In genomic region chr15:93298197-93298596, GRCm38 (mm10) we compare ENCODE assay signal across 27 mouse cellular contexts. TPM values are rescaled to one million over a fixed set of nuclear protein-coding genes. Genes with fewer than 3 reads are reported as not detected.
A peak's percentile ranks its signal among the peaks of the same experiment; 100 is the strongest.
DNase-seq lines count a peak whose midpoint lies in the region; ATAC-seq and TF ChIP-seq lines count a peak whose summit lies in the region.
"Had no signal": no experiment of that assay in that cellular context is flagged by ENCODE, and none has a peak within 500 bp of the region (broad histone marks: within the 10 kb centered on the region; RNA-seq: fewer than 3 reads in every experiment).

No protein-coding gene starts in this region.

- H3K27me3 ChIP-seq in megakaryocyte, embryonic 14.5 days (replicated peaks) = no peaks in the 10 kb centered on the region
- H3K27me3 ChIP-seq: embryonic facial prominence, embryonic 12.5 days; forebrain, embryonic 13.5 days; hindbrain, embryonic 13.5 days; liver, embryonic 12.5 days; lung, embryonic 15.5 days; midbrain, embryonic 15.5 days; neural tube, embryonic 15.5 days; stomach, embryonic 15.5 days had no signal

- ATAC-seq in common myeloid progenitor, adult 5-6 weeks (replicated peaks; ENCODE audit: low read depth, poor library complexity, severe bottlenecking) = peak; percentile 58
- ATAC-seq: forebrain, embryonic 13.5 days; intestine, embryonic 16.5 days; liver, embryonic 12.5 days; midbrain, embryonic 15.5 days had no signal

- peak overlapping the region; percentile 86 for H3K4me3 ChIP-seq in megakaryocyte, embryonic 14.5 days (replicated peaks)
- H3K4me3 ChIP-seq in left cerebral cortex, adult 2 months = no peak overlapping the region
- H3K4me3 ChIP-seq: embryonic facial prominence, embryonic 12.5 days; erythroblast, embryonic 14.5 days; forebrain, embryonic 13.5 days; hindbrain, embryonic 13.5 days; limb, embryonic 10.5 days; liver, embryonic 12.5 days; lung, embryonic 15.5 days; midbrain, embryonic 15.5 days; myocyte; neural tube, embryonic 15.5 days; stomach, embryonic 15.5 days had no signal

- peaks cover 94% of the 10 kb centered on the region for H3K4me1 ChIP-seq in megakaryocyte, embryonic 14.5 days
- H3K4me1 ChIP-seq: midbrain, embryonic 15.5 days had no signal

- H3K9me3 ChIP-seq in megakaryocyte, embryonic 14.5 days = no peaks in the 10 kb centered on the region
- H3K9me3 ChIP-seq: embryonic facial prominence, embryonic 12.5 days; forebrain, embryonic 13.5 days; hindbrain, embryonic 13.5 days; limb, embryonic 10.5 days; liver, embryonic 12.5 days; lung, embryonic 15.5 days; midbrain, embryonic 15.5 days; neural tube, embryonic 15.5 days; stomach, embryonic 15.5 days had no signal

- H3K36me3 ChIP-seq in megakaryocyte, embryonic 14.5 days (replicated peaks; ENCODE audit: low read length) = peaks cover 27% of the 10 kb centered on the region
- H3K36me3 ChIP-seq: hindbrain, embryonic 13.5 days; lung, embryonic 15.5 days; midbrain, embryonic 15.5 days; neural tube, embryonic 15.5 days; stomach, embryonic 15.5 days had no signal

- TF ChIP-seq CTCF in left cerebral cortex, adult 2 months (IDR thresholded peaks at IDR 0.05) = no peak

- DNase-seq in 416B (ENCODE audit: low read depth) = peak; percentile 84
- peak; percentile 47 for DNase-seq in CD4-positive, CD25-positive, alpha-beta regulatory T cell, adult 2 months (ENCODE audit: low read depth, low spot score)
- DNase-seq in gastrocnemius, postnatal 36 days = no peak
- no peak for DNase-seq in left cerebral cortex, adult 2 months (ENCODE audit: extremely low spot score in 1 of 2, low spot score in 2 of 2)
- DNase-seq in left cerebral cortex, postnatal 25 days (ENCODE audit: low spot score in 2 of 2) = no peak
- DNase-seq: adrenal gland, adult 2 months; cerebellum, adult 9-10 months; gastrocnemius, postnatal 14 days; layer of hippocampus, postnatal 36 days; lung, postnatal 4 days; right cerebral cortex, postnatal 25 days; thymus, adult 18-20 months had no signal

- H3K27ac ChIP-seq in left cerebral cortex, adult 2 months = no peak overlapping the region
- H3K27ac ChIP-seq: embryonic facial prominence, embryonic 12.5 days; forebrain, embryonic 13.5 days; hindbrain, embryonic 13.5 days; kidney, postnatal 0 days; limb, embryonic 10.5 days; liver, embryonic 12.5 days; lung, embryonic 15.5 days; midbrain, embryonic 15.5 days; neural tube, embryonic 15.5 days; stomach, embryonic 15.5 days had no signal

- intact Hi-C loops in gastrocnemius, postnatal 36 days (cut with DNase I) = no loop called here
- intact Hi-C loops in left cerebral cortex, adult 2 months (cut with DNase I) = no loop called here
- intact Hi-C loops in left cerebral cortex, postnatal 25 days (cut with DNase I) = no loop called here

RNA-seq across cellular contexts. Expression of gene Gxylt1, which starts 23.2 kb away (rescaled TPM):
- total RNA-seq in common myeloid progenitor, adult 5-6 weeks (2017) = 19.9 and 20.7 TPM in 2 replicates
- 0.70 TPM in 1 of 2 replicates, not detected in the other for polyA plus RNA-seq in megakaryocyte, embryonic 14.5 days (2012; ENCODE audit: insufficient read depth, low replicate concordance)
- total RNA-seq in gastrocnemius, postnatal 36 days (2021) = 1 to 10 TPM; 4.9 to 6.0 TPM
- 10 to 100 TPM; 13.3 to 13.4 TPM for total RNA-seq in left cerebral cortex, adult 2 months (2021)
- total RNA-seq in left cerebral cortex, postnatal 25 days (2021) = 10 to 100 TPM in 1 of 2 experiments, 1 to 10 TPM in 1; 9.8 to 11.3 TPM

RNA-seq across cellular contexts. Expression of gene Yaf2, which starts 38.5 kb away (rescaled TPM):
- total RNA-seq in common myeloid progenitor, adult 5-6 weeks (2017) = 36.0 and 37.0 TPM in 2 replicates
- 65.0 and 195 TPM in 2 replicates for polyA plus RNA-seq in megakaryocyte, embryonic 14.5 days (2012; ENCODE audit: insufficient read depth, low replicate concordance)
- total RNA-seq in gastrocnemius, postnatal 36 days (2021) = 10 to 100 TPM; 14.6 to 16.3 TPM
- 100 to 1,000 TPM; 100 to 105 TPM for total RNA-seq in left cerebral cortex, adult 2 months (2021)
- 100 to 1,000 TPM; 104 to 108 TPM for total RNA-seq in left cerebral cortex, postnatal 25 days (2021)

Comparison
In these comparisons a context has a peak if more than half of its experiments do, and no peak if none do; other contexts are left out.
1. DNase-seq: peak in 416B (single experiment) and CD4-positive, CD25-positive, alpha-beta regulatory T cell, adult 2 months (single experiment); none in gastrocnemius, postnatal 36 days (0 of 2), left cerebral cortex, adult 2 months (0 of 2) and left cerebral cortex, postnatal 25 days (0 of 2).